Mouse (Mus musculus) cerebellum, adult 2 months (tissue): ENCODE measurements around the gene Adgrv1. TPM values are rescaled to one million over a fixed set of nuclear protein-coding genes. Genes with fewer than 3 reads are reported as not detected.

ENCODE experiments used
- DNase-seq, 2 experiments: peaks; one replicate each; pipeline ENCODE4 v3.0.0; 2021
- H3K27ac ChIP-seq: fragments of 200-500 bp; 2 replicates; pipeline ENCODE4 v1.5.1; 2012; ENCODE audit warnings: low read length, control low read depth, inconsistent platforms; ENCODE audit not compliant: insufficient read depth
- H3K27me3 ChIP-seq: fragments of 200-500 bp; 2 replicates; pipeline ENCODE4 v1.6.1; 2012; ENCODE audit warnings: inconsistent platforms, mild to moderate bottlenecking, low read length, moderate library complexity; ENCODE audit not compliant: control insufficient read depth, insufficient read depth
- H3K4me1 ChIP-seq: fragments of 200-500 bp; 2 replicates; pipeline ENCODE4 v1.6.1; 2011; ENCODE audit warnings: low read length; ENCODE audit not compliant: control insufficient read depth, insufficient read depth
- H3K4me3 ChIP-seq: fragments of 200-500 bp; replicated peaks from 2 replicates; pipeline ENCODE3; 2011; ENCODE audit warnings: mild to moderate bottlenecking, low read depth, low read length, control low read depth; ENCODE audit not compliant: insufficient read depth
- CTCF ChIP-seq: fragments of 200-500 bp; IDR thresholded peaks from 2 replicates; pipeline ENCODE4 v1.5.1; 2011; ENCODE audit warnings: low read depth, mild to moderate bottlenecking, control low read depth, low read length, moderate library complexity, borderline replicate concordance; ENCODE audit not compliant: insufficient read depth
- POLR2A ChIP-seq: fragments of 200-500 bp; IDR thresholded peaks from 2 replicates; pipeline ENCODE4 v1.6.1; 2011; ENCODE audit warnings: low read length, control low read depth, borderline replicate concordance; ENCODE audit not compliant: insufficient read depth
- WGBS: fragments of 180-500 bp; shearing (Covaris S2); methylation state at CpG from one replicate; pipeline ENCODE4 v1.1.7; 2018; 5-methylcytosine and 5-hydroxymethylcytosine counted together
- polyA plus RNA-seq: library from polyadenylated mRNA; depleted of rRNA; stranded (reverse); fragments of >200 nt; gene quantifications from 2 replicates; pipeline ENCODE4 v1.2.3, GENCODE M21; 2012

The Adgrv1 gene
- polyA plus RNA-seq, 1 experiment: 3.4 TPM

- TF ChIP-seq POLR2A: no peak
- TF ChIP-seq CTCF: no peak
- no peak overlapping the region for H3K4me3 ChIP-seq
- no peaks in the 10 kb centered on the region for H3K4me1 ChIP-seq
- H3K27me3 ChIP-seq: no peaks in the 10 kb centered on the region
- DNase-seq: no peak
- WGBS: 89% methylated on average over 15 of the region's 15 CpGs
- H3K27ac ChIP-seq: no peak overlapping the region
Observed at GRCm38 (mm10) chr13:81347261-81347980, 285.5 kb downstream of the Adgrv1 start.

GRCm38 (mm10) chr13:81342987-81343596, 289.9 kb downstream of the Adgrv1 start:
- TF ChIP-seq CTCF: no peak
- no peaks in the 10 kb centered on the region for H3K4me1 ChIP-seq
- 75% methylated on average over 2 of the region's 2 CpGs for WGBS
- no peaks in the 10 kb centered on the region for H3K27me3 ChIP-seq
- DNase-seq: no peak
- H3K27ac ChIP-seq: no peak overlapping the region
- no peak overlapping the region for H3K4me3 ChIP-seq

- TF ChIP-seq CTCF (no peak), POLR2A (no peak)
- Histone ChIP-seq H3K4me3 (no peak overlapping the region), H3K27me3 (no peaks in the 10 kb centered on the region), H3K27ac (no peak overlapping the region), H3K4me1 (no peaks in the 10 kb centered on the region)
- no peak for DNase-seq
- WGBS: 67% methylated on average over 1 of the region's 1 CpGs
Observed at GRCm38 (mm10) chr13:81335241-81335640, 297.7 kb downstream of the Adgrv1 start.

- no peaks in the 10 kb centered on the region for H3K4me1 ChIP-seq
- 40% methylated on average over 3 of the region's 3 CpGs for WGBS
- no peak overlapping the region for H3K4me3 ChIP-seq
- TF ChIP-seq CTCF (no peak), POLR2A (no peak)
- no peak for DNase-seq
- no peaks in the 10 kb centered on the region for H3K27me3 ChIP-seq
- H3K27ac ChIP-seq: no peak overlapping the region
Observed at GRCm38 (mm10) chr13:81332018-81332417, 300.9 kb downstream of the Adgrv1 start.

- Histone ChIP-seq H3K4me1 (no peaks in the 10 kb centered on the region), H3K4me3 (no peak overlapping the region), H3K27ac (no peak overlapping the region), H3K27me3 (no peaks in the 10 kb centered on the region)
- DNase-seq: no peak
- TF ChIP-seq CTCF (no peak), POLR2A (no peak)
- 93% methylated on average over 5 of the region's 5 CpGs for WGBS
Observed at GRCm38 (mm10) chr13:81329762-81330161, 303.2 kb downstream of the Adgrv1 start.

GRCm38 (mm10) chr13:81328181-81328580, 304.8 kb downstream of the Adgrv1 start:
- 82% methylated on average over 1 of the region's 1 CpGs for WGBS
- Histone ChIP-seq H3K27ac (no peak overlapping the region), H3K4me1 (no peaks in the 10 kb centered on the region), H3K27me3 (no peaks in the 10 kb centered on the region), H3K4me3 (no peak overlapping the region)
- TF ChIP-seq CTCF (no peak), POLR2A (no peak)
- DNase-seq: no peak

GRCm38 (mm10) chr13:81325606-81326215, 307.2 kb downstream of the Adgrv1 start:
- no peak for DNase-seq
- 97% methylated on average over 2 of the region's 2 CpGs for WGBS

GRCm38 (mm10) chr13:81323546-81324316, 309.2 kb downstream of the Adgrv1 start:
- Histone ChIP-seq H3K27me3 (no peaks in the 10 kb centered on the region), H3K4me1 (no peaks in the 10 kb centered on the region), H3K4me3 (no peak overlapping the region), H3K27ac (no peak overlapping the region)
- DNase-seq: no peak
- TF ChIP-seq CTCF (no peak), POLR2A (no peak)
- WGBS: 86% methylated on average over 3 of the region's 3 CpGs

More at GRCm38 (mm10) chr13:81325606-81326215, 307.2 kb downstream of the Adgrv1 start:
- TF ChIP-seq POLR2A: no peak
- H3K27ac ChIP-seq: no peak overlapping the region
- H3K4me1 ChIP-seq: no peaks in the 10 kb centered on the region
- no peak overlapping the region for H3K4me3 ChIP-seq
- no peaks in the 10 kb centered on the region for H3K27me3 ChIP-seq
